Mouse (Mus musculus): ENCODE results near the gene Dlg2. TPM values are rescaled to one million over a fixed set of nuclear protein-coding genes. Genes with fewer than 3 reads are reported as not detected.

The Dlg2 gene
- total and polyA plus RNA-seq, 2 experiments from 2014 or later = 26.3 to 169 TPM

GRCm38 (mm10) chr7:92164316-92164715 is 1687.8 kb downstream of the Dlg2 start:
- no peak overlapping the region for H3K27ac ChIP-seq (ENCODE audit: low read depth, low read length)
- H3K9me3 ChIP-seq (ENCODE audit: low read length) = no peaks in the 10 kb centered on the region
- H3K27me3 ChIP-seq (ENCODE audit: insufficient read depth, low read length) = no peaks in the 10 kb centered on the region
- no peak for TF ChIP-seq CTCF (IDR thresholded peaks at IDR 0.05; ENCODE audit: low read depth)
- no peaks in the 10 kb centered on the region for H3K36me3 ChIP-seq (ENCODE audit: insufficient read depth)
- ATAC-seq (no peak), DNase-seq (no peak)
- H3K9ac ChIP-seq = no peak overlapping the region
- WGBS = 74% methylated on average over 2 of the region's 2 CpGs
- H3K4me1 ChIP-seq (ENCODE audit: insufficient read depth) = no peaks in the 10 kb centered on the region
- H3K4me3 ChIP-seq (ENCODE audit: low read depth, low read length) = no peak overlapping the region
- no peak overlapping the region for H3K4me2 ChIP-seq (ENCODE audit: low read depth)

- H3K27me3 ChIP-seq (ENCODE audit: insufficient read depth, low read length) = no peaks in the 10 kb centered on the region
- 89% methylated on average over 6 of the region's 6 CpGs for WGBS
- no peak for TF ChIP-seq CTCF (IDR thresholded peaks at IDR 0.05; ENCODE audit: low read depth)
- no peak overlapping the region for H3K27ac ChIP-seq (ENCODE audit: low read depth, low read length)
- no peaks in the 10 kb centered on the region for H3K9me3 ChIP-seq (ENCODE audit: low read length)
- no peak overlapping the region for H3K4me2 ChIP-seq (ENCODE audit: low read depth)
- H3K9ac ChIP-seq = no peak overlapping the region
- ATAC-seq (no peak), DNase-seq (no peak)
- H3K36me3 ChIP-seq (ENCODE audit: insufficient read depth) = no peaks in the 10 kb centered on the region
- no peak overlapping the region for H3K4me3 ChIP-seq (ENCODE audit: low read depth, low read length)
- no peaks in the 10 kb centered on the region for H3K4me1 ChIP-seq (ENCODE audit: insufficient read depth)
These were observed 1688.5 kb downstream of the Dlg2 start for GRCm38 (mm10) chr7:92164875-92165518.

- Histone ChIP-seq H3K4me2 (ENCODE audit: low read depth) (peak overlapping the region; percentile 47), H3K4me3 (ENCODE audit: low read depth, low read length) (no peak overlapping the region), H3K9me3 (ENCODE audit: low read length) (no peaks in the 10 kb centered on the region), H3K9ac (0 out of 2 replicates have a peak overlapping the region, but pooled peaks have one; percentile 2), H3K4me1 (ENCODE audit: insufficient read depth) (no peaks in the 10 kb centered on the region; the same call in 1 of the 2 replicates), H3K27ac (ENCODE audit: low read depth, low read length) (no peak overlapping the region), H3K36me3 (ENCODE audit: insufficient read depth) (no peaks in the 10 kb centered on the region), H3K27me3 (ENCODE audit: insufficient read depth, low read length) (no peaks in the 10 kb centered on the region)
- no peak for DNase-seq
- no peak for TF ChIP-seq CTCF (IDR thresholded peaks at IDR 0.05; ENCODE audit: low read depth)
- ATAC-seq = no peak
- 37% methylated on average over 5 of the region's 5 CpGs for WGBS
These were observed 1703.6 kb downstream of the Dlg2 start for GRCm38 (mm10) chr7:92180029-92180428.

- ATAC-seq = peak; percentile 77
- Histone ChIP-seq H3K4me1 (ENCODE audit: insufficient read depth) (no peaks in the 10 kb centered on the region; the same call in 1 of the 2 replicates), H3K4me2 (ENCODE audit: low read depth) (peak overlapping the region; percentile 47)
These were observed 1704.4 kb downstream of the Dlg2 start for GRCm38 (mm10) chr7:92180591-92181587.

GRCm38 (mm10) chr7:92181959-92182612 is 1705.6 kb downstream of the Dlg2 start:
- DNase-seq (peak; percentile 14), ATAC-seq (peak; percentile 38)
- H3K36me3 ChIP-seq (ENCODE audit: insufficient read depth) = no peaks in the 10 kb centered on the region
- WGBS = 10% methylated on average over 10 of the region's 10 CpGs
- no peak overlapping the region for H3K27ac ChIP-seq (ENCODE audit: low read depth, low read length)
- H3K4me3 ChIP-seq (ENCODE audit: low read depth, low read length) = no peak overlapping the region
- no peaks in the 10 kb centered on the region for H3K9me3 ChIP-seq (ENCODE audit: low read length)
- H3K4me1 ChIP-seq (ENCODE audit: insufficient read depth) = no peaks in the 10 kb centered on the region; the same call in 1 of the 2 replicates
- no peaks in the 10 kb centered on the region for H3K27me3 ChIP-seq (ENCODE audit: insufficient read depth, low read length)
- peak; percentile 18; the same call in 1 of the 2 replicates for TF ChIP-seq CTCF (IDR thresholded peaks at IDR 0.05; ENCODE audit: low read depth)
- no peak overlapping the region for H3K9ac ChIP-seq
- no peak overlapping the region; the same call in 1 of the 2 replicates for H3K4me2 ChIP-seq (ENCODE audit: low read depth)

More at GRCm38 (mm10) chr7:92180591-92181587, 1704.4 kb downstream of the Dlg2 start:
- Histone ChIP-seq H3K9ac (0 out of 2 replicates have a peak overlapping the region, but pooled peaks have one; percentile 2), H3K27ac (ENCODE audit: low read depth, low read length) (no peak overlapping the region), H3K4me3 (ENCODE audit: low read depth, low read length) (peak overlapping the region; percentile 19; the same call in 1 of the 2 replicates), H3K36me3 (ENCODE audit: insufficient read depth) (no peaks in the 10 kb centered on the region), H3K27me3 (ENCODE audit: insufficient read depth, low read length) (no peaks in the 10 kb centered on the region), H3K9me3 (ENCODE audit: low read length) (no peaks in the 10 kb centered on the region)
- 16% methylated on average over 29 of the region's 29 CpGs for WGBS
- no peak for TF ChIP-seq CTCF (IDR thresholded peaks at IDR 0.05; ENCODE audit: low read depth)
- peak; percentile 43 for DNase-seq

GRCm38 (mm10) chr7:92184371-92185059 is 1708.0 kb downstream of the Dlg2 start:
- DNase-seq (no peak), ATAC-seq (no peak)
- H3K4me1 ChIP-seq (ENCODE audit: insufficient read depth) = no peaks in the 10 kb centered on the region; the same call in 1 of the 2 replicates
- no peak for TF ChIP-seq CTCF (IDR thresholded peaks at IDR 0.05; ENCODE audit: low read depth)
- no peaks in the 10 kb centered on the region for H3K36me3 ChIP-seq (ENCODE audit: insufficient read depth)
- no peaks in the 10 kb centered on the region for H3K9me3 ChIP-seq (ENCODE audit: low read length)
- H3K4me3 ChIP-seq (ENCODE audit: low read depth, low read length) = no peak overlapping the region
- no peak overlapping the region for H3K27ac ChIP-seq (ENCODE audit: low read depth, low read length)
- H3K9ac ChIP-seq = no peak overlapping the region
- WGBS = 93% methylated on average over 7 of the region's 7 CpGs
- no peaks in the 10 kb centered on the region for H3K27me3 ChIP-seq (ENCODE audit: insufficient read depth, low read length)
- H3K4me2 ChIP-seq (ENCODE audit: low read depth) = no peak overlapping the region
